Mouse (Mus musculus) forebrain, embryonic 14.5 days (tissue): ENCODE data around the gene Gm28038. TPM values are rescaled to one million over a fixed set of nuclear protein-coding genes. Genes with fewer than 3 reads are reported as not detected.

ENCODE experiments used
- ATAC-seq: fragments of 200-750 bp; cut with Nextera tagmentation; 2 replicates; pipeline ENCODE4 v1.8.0; 2017; ENCODE audit warnings: mild to moderate bottlenecking, moderate library complexity
- DNase-seq: peaks from one replicate; pipeline ENCODE4 v3.0.0-alpha.2; 2015; ENCODE audit warnings: low spot score
- H3K27ac ChIP-seq: fragments of 300-500 bp; sonication (generic); 2 replicates; pipeline ENCODE4 v1.5.1; 2014; ENCODE audit warnings: low read depth, mild to moderate bottlenecking, control low read depth, low read length, moderate library complexity
- H3K27me3 ChIP-seq: fragments of 300-500 bp; sonication (generic); replicated peaks from 2 replicates; pipeline ENCODE4 v1.6.1; 2014; ENCODE audit warnings: low read length, control low read depth, mixed read lengths; ENCODE audit not compliant: control insufficient read depth, insufficient read depth
- H3K36me3 ChIP-seq: fragments of 300-500 bp; sonication (generic); 2 replicates; pipeline ENCODE4 v1.6.1; 2014; ENCODE audit warnings: low read length, control low read depth; ENCODE audit not compliant: control insufficient read depth, insufficient read depth
- H3K4me1 ChIP-seq: fragments of 300-500 bp; sonication (generic); 2 replicates; pipeline ENCODE4 v1.6.1; 2014; ENCODE audit warnings: antibody characterized with exemption, low read length, control low read depth; ENCODE audit not compliant: control insufficient read depth, insufficient read depth
- H3K4me2 ChIP-seq: fragments of 300-500 bp; sonication (generic); 2 replicates; pipeline ENCODE4 v1.6.1; 2014; ENCODE audit warnings: mild to moderate bottlenecking, control low read depth, low read length
- H3K4me3 ChIP-seq: fragments of 300-500 bp; sonication (generic); 2 replicates; pipeline ENCODE4 v1.5.1; 2014; ENCODE audit warnings: low read depth, low read length, control low read depth
- H3K9ac ChIP-seq: fragments of 300-500 bp; sonication (generic); 2 replicates; pipeline ENCODE4 v1.6.1; 2014; ENCODE audit warnings: mild to moderate bottlenecking, low read length, control low read depth, moderate library complexity
- H3K9me3 ChIP-seq: fragments of 300-500 bp; sonication (generic); replicated peaks from 2 replicates; pipeline ENCODE4 v1.6.1; 2016; ENCODE audit warnings: low read length, control low read depth, mixed read lengths; ENCODE audit not compliant: control insufficient read depth
- WGBS: fragments of 180-500 bp; shearing (Covaris S2); extraction: QIAGEN DNeasy Blood & Tissue Kit; methylation state at CpG from one replicate; pipeline ENCODE4 v1.1.7; 2014; 5-methylcytosine and 5-hydroxymethylcytosine counted together
- polyA plus RNA-seq: library from polyadenylated mRNA; unstranded; fragments of >200 nt; fragmentation: Nextera tagmentation; extraction: Ambion mirVana; gene quantifications from 2 replicates; pipeline ENCODE4 v1.2.1, GENCODE M21; 2014

The Gm28038 gene
- polyA plus RNA-seq, 1 experiment from 2014 or later, result not detected

GRCm38 (mm10) chr2:30342544-30342943 is 61.7 kb downstream of the Gm28038 start:
- no peaks in the 10 kb centered on the region for H3K27me3 ChIP-seq
- ATAC-seq (no peak), DNase-seq (no peak)
- WGBS, result 91% methylated on average over 7 of the region's 7 CpGs
- H3K4me1 ChIP-seq, result no peaks in the 10 kb centered on the region
- H3K9ac ChIP-seq, result no peak overlapping the region
- H3K4me2 ChIP-seq, result no peak overlapping the region
- no peaks in the 10 kb centered on the region for H3K9me3 ChIP-seq
- H3K36me3 ChIP-seq, result peaks cover 98% of the 10 kb centered on the region
- H3K27ac ChIP-seq, result no peak overlapping the region
- no peak overlapping the region for H3K4me3 ChIP-seq

DNA sequence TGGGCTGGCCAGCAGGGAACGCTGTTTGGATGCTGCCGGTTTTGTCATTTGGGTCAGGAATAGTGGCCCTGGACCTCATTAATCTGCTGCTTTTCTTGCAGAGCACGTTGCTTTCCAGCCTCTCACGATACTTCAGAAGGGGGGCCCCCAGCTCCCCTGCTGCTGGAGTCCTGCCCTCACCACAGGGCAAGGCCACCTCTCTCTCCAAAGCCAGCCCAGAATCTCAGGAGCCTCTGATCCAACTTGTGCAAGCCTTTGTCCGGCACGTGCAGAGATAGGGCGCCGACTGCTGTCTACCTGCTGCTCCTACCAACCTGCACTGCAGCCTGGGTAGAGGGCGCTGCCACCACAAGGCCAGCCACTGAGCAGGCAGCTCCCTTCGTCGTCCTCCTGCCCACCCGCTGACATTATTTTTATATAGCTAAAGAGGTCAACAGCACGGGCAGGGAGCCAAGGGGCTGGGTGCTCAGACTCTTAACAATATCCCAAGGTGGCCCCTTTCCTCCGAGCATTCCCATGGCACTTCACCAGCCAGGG is 62.8 kb downstream of the Gm28038 start:
- Histone ChIP-seq H3K9me3 (no peaks in the 10 kb centered on the region), H3K4me2 (no peak overlapping the region), H3K9ac (no peak overlapping the region), H3K36me3 (peaks cover 99% of the 10 kb centered on the region), H3K27ac (0 out of 2 replicates have a peak overlapping the region, but pooled peaks have one; percentile 1), H3K27me3 (no peaks in the 10 kb centered on the region), H3K4me3 (no peak overlapping the region), H3K4me1 (no peaks in the 10 kb centered on the region)
- DNase-seq, result no peak
- WGBS, result 68% methylated on average over 14 of the region's 14 CpGs
- ATAC-seq, result no peak; the same call in 1 of the 2 replicates

DNA sequence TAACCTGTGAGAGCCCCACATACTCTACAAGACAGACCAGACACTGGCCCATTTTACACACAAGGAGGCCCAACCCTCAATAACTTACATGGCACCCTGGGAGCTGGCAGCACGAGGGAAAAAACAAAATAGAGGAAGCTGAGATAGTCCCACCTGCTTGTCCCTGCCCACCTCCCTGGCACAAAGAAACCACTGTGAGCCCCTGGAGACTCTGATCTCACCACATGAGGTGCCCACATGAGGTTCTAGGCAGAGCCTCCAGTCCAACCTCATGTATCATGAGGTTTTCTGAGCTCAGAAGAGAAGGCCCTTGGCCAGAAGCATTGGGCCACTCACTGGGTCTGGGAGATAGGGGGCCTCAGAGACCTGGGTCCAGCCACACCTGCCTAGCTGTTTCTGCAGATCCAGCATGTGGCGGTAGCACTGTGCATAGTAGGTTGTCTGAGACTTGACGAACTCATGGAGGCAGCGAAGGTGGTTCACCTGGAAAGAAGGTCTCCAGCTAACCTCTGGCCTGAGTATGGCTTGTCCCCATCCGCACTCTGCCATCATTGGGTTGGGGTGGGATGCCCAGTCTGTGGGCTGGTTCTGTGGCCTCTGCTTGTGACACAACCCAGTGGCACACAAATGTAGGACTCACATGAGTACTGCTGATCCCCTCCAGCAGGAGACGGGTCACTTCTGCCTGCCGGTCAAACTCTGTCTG is 65.3 kb downstream of the Gm28038 start:
- H3K9me3 ChIP-seq, result no peaks in the 10 kb centered on the region
- no peak overlapping the region for H3K27ac ChIP-seq
- WGBS, result 86% methylated on average over 7 of the region's 7 CpGs
- H3K36me3 ChIP-seq, result peaks cover 99% of the 10 kb centered on the region
- no peak overlapping the region for H3K4me3 ChIP-seq
- no peak overlapping the region for H3K4me2 ChIP-seq
- DNase-seq (no peak), ATAC-seq (no peak)
- H3K9ac ChIP-seq, result no peak overlapping the region
- no peaks in the 10 kb centered on the region for H3K27me3 ChIP-seq
- no peaks in the 10 kb centered on the region for H3K4me1 ChIP-seq

GRCm38 (mm10) chr2:30349196-30349595 is 68.4 kb downstream of the Gm28038 start:
- no peak for DNase-seq
- Histone ChIP-seq H3K36me3 (peaks cover 97% of the 10 kb centered on the region), H3K27ac (no peak overlapping the region), H3K27me3 (no peaks in the 10 kb centered on the region), H3K9me3 (no peaks in the 10 kb centered on the region), H3K4me1 (no peaks in the 10 kb centered on the region), H3K4me2 (no peak overlapping the region), H3K9ac (no peak overlapping the region), H3K4me3 (no peak overlapping the region)
- 89% methylated on average over 6 of the region's 6 CpGs for WGBS
- no peak for ATAC-seq

Other genes starting within 250 kb of the Gm28038 start
- gene Wdr34, start 232.2 kb upstream of the Gm28038 start, polyA plus RNA-seq, result 51.4 and 63.1 TPM in 2 replicates
- gene Set, start 223.7 kb upstream of the Gm28038 start, polyA plus RNA-seq, result 379 and 393 TPM in 2 replicates
- gene Pkn3, start 203.4 kb upstream of the Gm28038 start, polyA plus RNA-seq, result 2.2 and 2.5 TPM in 2 replicates
- 21.6 and 24.1 TPM in 2 replicates for gene Zdhhc12, start 187.4 kb upstream of the Gm28038 start, polyA plus RNA-seq
- 8.4 and 8.9 TPM in 2 replicates for gene Zer1, start 156.5 kb upstream of the Gm28038 start, polyA plus RNA-seq
- 16.4 and 17.0 TPM in 2 replicates for gene Tbc1d13, start 147.3 kb upstream of the Gm28038 start, polyA plus RNA-seq
- gene Endog, start 109.5 kb upstream of the Gm28038 start, polyA plus RNA-seq, result 12.8 and 17.4 TPM in 2 replicates
- gene Spout1, start 102.6 kb upstream of the Gm28038 start, polyA plus RNA-seq, result 59.6 and 60.7 TPM in 2 replicates
- 16.5 and 17.7 TPM in 2 replicates for gene Kyat1, start 75.2 kb upstream of the Gm28038 start, polyA plus RNA-seq
- 61.8 and 66.8 TPM in 2 replicates for gene Lrrc8a, start 43.3 kb upstream of the Gm28038 start, polyA plus RNA-seq
- gene Gm28035, start 40.5 kb upstream of the Gm28038 start, polyA plus RNA-seq, result 0.34 and 0.56 TPM in 2 replicates
- gene Phyhd1, start 14.8 kb upstream of the Gm28038 start, polyA plus RNA-seq, result 6.3 and 6.6 TPM in 2 replicates
- 30.2 and 35.4 TPM in 2 replicates for gene Dolk, start 5.3 kb downstream of the Gm28038 start, polyA plus RNA-seq
- gene Nup188, start 5.4 kb downstream of the Gm28038 start, polyA plus RNA-seq, result 25.6 and 30.3 TPM in 2 replicates
- 106 and 123 TPM in 2 replicates for gene Sh3glb2, start 78.3 kb downstream of the Gm28038 start, polyA plus RNA-seq
- gene Miga2, start 83.2 kb downstream of the Gm28038 start, polyA plus RNA-seq, result 18.7 and 23.7 TPM in 2 replicates
- gene Dolpp1, start 111.2 kb downstream of the Gm28038 start, polyA plus RNA-seq, result 48.1 and 57.8 TPM in 2 replicates
- 26.8 and 31.9 TPM in 2 replicates for gene Crat, start 134.8 kb downstream of the Gm28038 start, polyA plus RNA-seq
- 66.6 and 88.4 TPM in 2 replicates for gene Ptpa, start 135.0 kb downstream of the Gm28038 start, polyA plus RNA-seq
- gene Ier5l, start 193.2 kb downstream of the Gm28038 start, polyA plus RNA-seq, result 3.0 and 3.6 TPM in 2 replicates